Mouse (Mus musculus): ENCODE measurements around the gene Slc15a3.

Slc15a3 gene

GRCm38 (mm10) chr19:10869886-10870527 is 30.5 kb downstream of the Slc15a3 start, which contains the start of gene Tmem132a:
TSS of gene Tmem132a (minus strand) at chr19:10869940.
- DNase-seq (ENCODE audit: low spot score), result no peak

DNA sequence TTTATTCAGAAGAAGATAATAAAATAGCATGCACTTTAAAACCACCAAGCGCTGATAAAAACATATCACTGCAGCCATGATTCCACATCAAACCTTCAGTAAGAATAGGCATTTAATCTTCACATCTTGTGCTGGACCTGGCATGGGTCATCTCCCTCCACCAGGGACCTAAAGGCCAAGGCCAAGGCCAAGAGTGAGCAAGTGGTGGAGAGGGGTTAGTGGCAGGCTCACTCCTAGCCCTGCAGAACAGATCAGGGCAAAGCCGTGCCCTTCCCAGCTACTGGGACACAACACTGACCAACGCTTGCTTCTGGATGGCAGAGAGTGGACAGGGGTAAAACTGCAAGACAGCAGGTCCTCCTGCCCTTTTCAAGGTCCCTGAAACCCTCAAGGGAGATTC is 31.1 kb downstream of the Slc15a3 start:
- DNase-seq (ENCODE audit: low spot score), result no peak

DNA sequence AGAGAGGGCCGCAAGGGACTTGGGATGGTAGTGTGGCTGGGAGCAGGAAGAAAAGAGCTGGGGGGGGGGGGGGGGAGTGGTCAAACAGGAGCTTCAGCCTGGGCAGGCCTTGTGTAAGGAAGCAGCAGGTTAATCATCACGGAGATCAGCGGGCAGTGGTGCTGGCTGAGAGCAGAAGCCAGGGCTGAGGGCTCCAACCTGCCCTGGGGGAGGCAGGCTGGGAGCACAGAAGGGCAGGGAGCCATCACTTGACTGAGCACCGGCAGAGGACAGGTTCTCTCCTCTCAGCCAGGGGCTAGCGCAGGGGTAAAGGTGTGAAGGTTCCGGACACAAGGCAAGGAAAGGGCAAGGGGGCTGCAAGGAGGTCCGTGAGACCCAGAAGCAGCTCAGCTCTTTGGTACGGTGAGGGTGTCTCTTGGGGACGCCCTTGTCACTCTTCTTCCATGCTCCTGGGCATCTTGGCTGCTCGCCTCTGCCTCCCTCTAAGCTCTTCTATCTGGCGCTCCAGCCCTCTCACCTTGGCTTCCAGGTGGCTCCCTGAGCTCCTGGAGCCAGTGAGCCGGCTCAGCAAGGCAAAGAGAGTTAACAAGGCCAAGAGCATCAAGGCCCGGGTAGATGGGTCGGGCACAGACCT is 31.9 kb downstream of the Slc15a3 start:
- DNase-seq (ENCODE audit: low spot score), result no peak

DNA sequence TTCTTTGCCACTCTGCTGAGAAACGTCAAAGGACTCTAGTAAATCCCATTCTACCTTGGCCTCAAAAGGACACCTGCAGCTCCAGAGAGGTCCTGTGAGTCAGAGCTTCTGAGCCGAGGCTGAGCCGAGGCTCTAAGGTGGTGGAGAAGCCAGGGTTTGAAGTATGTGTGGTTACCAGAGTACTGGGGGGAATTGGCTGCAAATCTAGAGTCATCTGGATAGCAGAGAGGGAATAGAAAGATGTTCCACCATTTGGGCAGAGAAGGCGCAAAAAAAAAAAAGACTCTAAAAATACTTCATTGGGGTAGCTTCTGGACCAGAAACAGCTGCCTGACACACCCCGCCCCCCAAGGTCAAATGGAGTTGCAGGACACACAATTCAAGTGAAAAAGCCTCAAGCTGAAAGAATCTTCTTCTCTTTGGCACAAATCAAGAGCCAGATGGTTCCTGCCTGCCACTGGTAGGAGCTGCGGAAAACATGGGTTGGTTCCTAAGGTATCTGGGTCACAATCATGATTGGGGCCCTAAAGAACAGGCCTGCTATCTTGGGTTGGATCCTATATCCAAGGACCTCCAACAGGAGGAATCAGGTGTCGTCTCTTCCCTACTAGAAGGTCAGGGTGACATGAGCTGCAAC is 38.8 kb downstream of the Slc15a3 start:
- no peak for DNase-seq (ENCODE audit: low spot score)

DNA sequence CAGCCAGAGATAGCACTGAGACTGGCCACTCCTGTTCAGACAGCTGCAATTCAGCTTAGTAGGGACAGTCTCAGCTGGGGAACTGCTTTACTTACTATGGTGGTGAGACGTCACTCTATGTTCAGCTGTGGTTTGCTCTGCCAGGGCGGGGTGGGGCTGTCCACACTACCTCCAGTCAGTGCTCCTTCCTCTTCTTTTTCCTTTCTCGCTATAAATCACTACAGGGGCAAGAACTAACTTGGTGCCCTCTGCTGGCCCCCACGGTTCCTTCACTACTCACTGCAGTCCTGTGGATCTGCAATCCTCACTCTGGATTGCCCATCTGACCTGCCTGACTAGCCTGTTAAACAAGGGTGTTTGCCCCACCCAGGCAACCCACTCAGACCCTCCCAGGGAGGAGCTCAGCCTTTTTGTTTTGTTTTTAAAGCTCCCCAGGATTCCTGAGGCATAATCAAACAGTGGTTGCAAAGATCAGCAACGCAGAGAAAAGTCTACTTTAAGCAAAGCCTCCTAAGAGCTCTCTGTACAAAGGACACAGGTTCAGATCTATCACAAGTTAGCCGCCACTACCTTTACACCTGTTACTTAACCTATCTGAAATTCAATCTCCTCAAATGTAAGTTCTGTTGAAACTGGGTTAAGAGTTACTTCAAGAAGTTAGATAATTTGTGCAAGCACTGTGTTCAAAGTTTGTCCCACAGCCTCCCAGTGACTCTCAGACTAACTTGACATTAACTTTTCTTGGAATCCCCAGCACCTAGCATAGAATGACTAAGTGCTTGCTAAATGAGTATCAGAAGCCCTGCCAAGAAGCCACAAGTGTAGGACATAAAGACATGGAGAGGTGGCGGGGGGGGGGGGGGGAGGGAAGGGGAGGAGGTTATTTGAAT is 40.8 kb downstream of the Slc15a3 start:
- no peak for DNase-seq (ENCODE audit: low spot score)

- DNase-seq (ENCODE audit: low spot score), result no peak
Measured at GRCm38 (mm10) chr19:10880975-10881425, 41.5 kb downstream of the Slc15a3 start.

DNA sequence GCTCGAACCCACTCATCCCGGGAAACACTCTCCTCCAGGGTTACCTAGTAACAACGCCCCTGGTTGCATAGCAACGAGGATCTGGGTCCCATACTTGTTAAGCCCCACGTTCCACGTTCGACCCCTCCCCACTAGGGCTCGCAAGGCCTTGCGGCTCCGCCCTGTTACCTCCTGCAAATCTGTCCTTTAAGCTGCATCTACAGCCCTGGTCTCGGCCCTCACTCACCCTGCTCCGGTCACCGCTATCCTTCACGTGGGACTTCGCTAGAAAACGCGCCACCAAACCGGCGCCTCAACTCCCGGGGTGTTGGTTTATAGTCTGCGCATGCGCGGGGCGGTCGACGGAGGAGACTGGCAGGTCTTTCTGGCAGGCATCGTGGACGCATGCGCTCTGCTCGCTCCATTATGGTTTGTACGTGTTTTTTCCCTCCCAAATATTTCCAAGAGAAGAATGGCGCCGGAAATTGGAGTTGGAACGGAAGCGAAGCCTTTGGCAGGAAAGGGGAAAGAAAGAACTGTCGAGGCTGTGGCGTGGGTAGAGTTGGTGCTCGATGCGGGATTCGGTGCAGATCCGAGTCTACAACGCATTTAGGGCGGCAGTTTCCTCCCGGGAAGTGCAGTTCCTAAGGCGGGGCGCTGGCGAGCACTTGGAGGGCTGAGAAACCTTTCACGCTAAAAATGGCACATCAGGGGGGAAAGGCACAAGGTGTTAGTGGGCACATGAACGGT is 42.1 kb downstream of the Slc15a3 start, which contains the start of gene Tmem109:
Gene Tmem109, minus strand, starts transcription at position 576 of the 729 bp plus-strand sequence.
- DNase-seq (ENCODE audit: low spot score), result peak; percentile 87

DNA sequence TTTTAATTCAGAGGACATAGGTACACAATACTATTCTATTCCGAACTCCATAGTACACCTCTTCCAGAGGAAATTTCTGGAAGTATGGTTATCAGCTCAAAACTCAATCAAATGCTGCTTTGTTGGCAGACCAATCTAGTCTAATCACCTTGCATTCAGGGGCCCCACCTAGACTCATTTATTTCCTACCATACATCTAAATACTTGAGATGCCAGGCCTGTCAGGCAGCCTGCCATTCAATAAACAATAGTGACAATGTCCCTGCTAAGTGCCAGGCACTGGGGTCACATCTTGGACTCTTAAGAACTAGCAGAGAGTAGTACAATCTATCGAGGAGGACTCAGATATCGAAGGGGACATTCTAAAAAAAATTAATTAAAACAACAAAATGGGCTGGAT is 52.7 kb downstream of the Slc15a3 start:
- DNase-seq (ENCODE audit: low spot score), result no peak

- peak; percentile 93 for DNase-seq (ENCODE audit: low spot score)
Measured at GRCm38 (mm10) chr19:10895016-10895528, 55.5 kb downstream of the Slc15a3 start, which contains the start of gene Prpf19. TSS of gene Prpf19 (plus strand) at chr19:10895231.

- DNase-seq (ENCODE audit: low spot score), result no peak
Measured at GRCm38 (mm10) chr19:10895708-10896107, 56.2 kb downstream of the Slc15a3 start.

DNA sequence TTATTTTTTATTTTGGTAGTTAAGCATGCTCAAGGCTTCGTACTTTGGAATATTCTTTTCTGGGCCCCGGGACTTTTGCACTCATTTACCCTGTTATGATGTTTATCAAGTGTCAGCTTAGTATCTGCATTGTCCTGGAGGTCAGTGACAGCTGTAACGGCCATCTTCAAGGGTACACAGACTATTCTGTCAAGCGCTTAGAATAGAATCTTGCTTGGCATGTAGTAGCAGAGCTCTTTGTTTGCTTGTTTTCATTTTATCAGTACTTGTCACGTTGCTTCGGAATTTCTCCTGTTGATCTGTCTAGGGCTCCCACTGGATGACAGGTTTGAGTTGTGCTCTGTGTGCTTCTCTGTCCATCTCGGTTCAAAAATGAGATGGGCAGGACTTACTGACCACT is 57.3 kb downstream of the Slc15a3 start:
- no peak for DNase-seq (ENCODE audit: low spot score)

DNA sequence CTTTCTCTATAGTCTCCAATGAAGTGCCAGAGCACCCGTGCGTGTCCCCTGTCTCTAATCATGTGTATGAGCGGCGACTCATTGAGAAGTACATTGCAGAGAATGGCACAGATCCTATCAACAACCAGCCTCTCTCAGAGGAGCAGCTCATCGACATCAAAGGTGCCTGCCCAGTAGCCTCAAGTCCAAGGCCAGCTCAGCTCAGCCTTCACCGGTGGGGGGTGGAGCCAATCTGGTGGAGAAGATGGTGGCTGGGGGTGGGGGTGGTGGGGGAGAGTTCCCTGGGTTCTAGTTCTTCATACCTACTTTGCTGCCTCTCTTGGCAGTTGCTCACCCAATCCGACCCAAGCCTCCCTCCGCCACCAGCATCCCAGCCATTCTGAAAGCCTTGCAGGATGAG is 58.0 kb downstream of the Slc15a3 start:
- DNase-seq (ENCODE audit: low spot score), result no peak

GRCm38 (mm10) chr19:10900315-10900714 is 60.8 kb downstream of the Slc15a3 start:
- DNase-seq (ENCODE audit: low spot score), result no peak

DNA sequence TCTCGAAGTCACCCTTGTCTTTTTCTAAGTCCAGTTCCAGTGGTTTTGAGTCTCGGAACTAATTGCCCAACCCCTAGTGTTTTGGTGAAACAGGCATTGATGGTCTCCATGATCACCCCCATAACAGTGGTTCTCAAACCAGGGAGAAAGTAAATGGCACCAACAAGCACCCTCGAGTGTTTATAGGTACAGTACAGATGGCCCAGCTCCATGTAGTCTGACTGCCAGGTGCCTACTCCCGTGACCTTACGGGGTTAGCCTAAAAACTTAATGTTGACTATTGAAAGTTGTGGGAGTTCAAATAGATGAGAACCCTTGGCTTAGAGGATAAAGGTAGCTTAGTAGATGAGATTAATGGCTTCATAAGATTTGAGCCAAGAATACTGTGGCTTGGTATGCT is 61.5 kb downstream of the Slc15a3 start:
- no peak for DNase-seq (ENCODE audit: low spot score)

- DNase-seq (ENCODE audit: low spot score), result no peak
Measured at GRCm38 (mm10) chr19:10904512-10904911, 65.0 kb downstream of the Slc15a3 start.

GRCm38 (mm10) chr19:10904927-10905727 is 65.6 kb downstream of the Slc15a3 start:
- DNase-seq (ENCODE audit: low spot score), result peak; percentile 30

DNA sequence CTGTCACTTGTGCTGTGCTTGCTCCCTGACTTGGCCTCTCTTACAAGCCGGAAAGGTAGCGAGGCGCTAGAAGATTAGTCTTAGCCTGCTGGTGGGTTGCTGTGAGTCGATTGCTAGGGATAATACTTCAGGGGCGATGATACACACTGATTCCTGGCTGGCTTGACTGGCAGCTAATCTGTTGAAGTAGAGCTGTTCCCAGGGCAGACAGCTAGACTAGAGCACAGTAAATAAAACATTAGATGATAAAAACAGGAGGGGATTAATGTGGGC is 66.1 kb downstream of the Slc15a3 start:
- no peak for DNase-seq (ENCODE audit: low spot score)

DNA sequence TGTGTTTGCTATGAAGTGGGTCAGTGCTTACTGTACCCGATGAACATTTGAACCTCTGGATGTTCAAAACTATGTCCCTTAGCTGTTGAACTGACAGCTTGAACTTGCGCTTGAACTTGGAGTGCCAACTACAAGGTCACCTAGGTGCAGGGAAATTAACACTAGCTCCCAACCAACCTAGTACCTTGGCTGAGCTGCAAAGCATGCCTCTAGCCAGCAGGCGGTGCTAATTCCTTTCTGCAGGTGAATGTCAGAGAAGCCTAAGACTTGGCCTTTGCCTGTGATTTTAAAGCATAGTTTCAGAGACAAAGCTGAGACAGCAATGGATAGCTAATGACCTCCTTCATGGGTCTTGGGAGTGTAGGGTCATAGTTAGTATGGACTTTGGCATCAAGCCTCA is 68.4 kb downstream of the Slc15a3 start:
- peak; percentile 50 for DNase-seq (ENCODE audit: low spot score)
